Mouse (Mus musculus): ENCODE measurements around the gene Myo1d.

DNA sequence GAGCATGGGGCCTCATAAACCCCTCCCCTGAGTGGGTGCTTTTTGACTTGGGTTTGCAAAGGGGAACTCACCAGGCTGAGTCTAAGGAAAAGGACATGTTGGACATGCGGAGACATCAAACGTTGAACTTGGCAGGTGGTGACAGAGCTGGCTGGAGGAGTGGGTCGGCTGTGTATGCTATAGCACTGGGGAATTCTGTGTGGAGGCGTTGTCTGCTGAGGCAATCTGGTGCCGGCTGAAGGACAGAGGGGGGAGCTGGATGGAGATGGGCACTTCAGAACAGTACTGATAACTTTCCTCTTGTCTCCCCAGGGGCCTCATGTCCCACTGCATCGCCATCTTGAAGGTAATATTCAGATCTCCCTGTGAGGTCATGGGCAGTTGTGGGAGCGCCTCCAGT, 35.5 kb upstream of the Myo1d start:
- TF ChIP-seq CTCF (IDR thresholded peaks at IDR 0.05; ENCODE audit: borderline replicate concordance, insufficient read depth, low read depth, low read length) (no peak), POLR2A (IDR thresholded peaks at IDR 0.05; ENCODE audit: borderline replicate concordance, insufficient read depth, low read length) (no peak)

Data from cerebellum, adult 2 months (tissue).